Mouse (Mus musculus) intestine, postnatal 0 days (tissue): ENCODE data around the gene Cxcl14. TPM values are rescaled to one million over a fixed set of nuclear protein-coding genes. Genes with fewer than 3 reads are reported as not detected.

Source experiments
- ATAC-seq: fragments of 200-750 bp; cut with Nextera tagmentation; 2 replicates; pipeline ENCODE4 v1.8.0; 2017; ENCODE audit warnings: mild to moderate bottlenecking, moderate TSS enrichment, moderate library complexity
- H3K27ac ChIP-seq: fragments of 300-500 bp; sonication (generic); 2 replicates; pipeline ENCODE4 v1.5.1; 2014; ENCODE audit warnings: mild to moderate bottlenecking, low read depth, low read length, moderate library complexity
- H3K27me3 ChIP-seq: fragments of 300-500 bp; sonication (generic); replicated peaks from 2 replicates; pipeline ENCODE4 v1.6.1; 2014; ENCODE audit warnings: low read length, mixed read lengths; ENCODE audit not compliant: control insufficient read depth, insufficient read depth
- H3K36me3 ChIP-seq: fragments of 300-500 bp; sonication (generic); 2 replicates; pipeline ENCODE4 v1.6.1; 2014; ENCODE audit warnings: mild to moderate bottlenecking, moderate library complexity; ENCODE audit not compliant: control insufficient read depth, insufficient read depth
- H3K4me1 ChIP-seq: fragments of 300-500 bp; sonication (generic); replicated peaks from 2 replicates; pipeline ENCODE4 v1.6.1; 2014; ENCODE audit warnings: antibody characterized with exemption, low read length, mixed read lengths; ENCODE audit not compliant: control insufficient read depth, insufficient read depth
- H3K4me2 ChIP-seq: fragments of 300-500 bp; sonication (generic); replicated peaks from 2 replicates; pipeline ENCODE4 v1.6.1; 2014; ENCODE audit warnings: low read depth, mild to moderate bottlenecking, moderate library complexity
- H3K4me3 ChIP-seq: fragments of 300-500 bp; sonication (generic); 2 replicates; pipeline ENCODE4 v1.5.1; 2014; ENCODE audit warnings: low read depth, low read length
- H3K9ac ChIP-seq: fragments of 300-500 bp; sonication (generic); 2 replicates; pipeline ENCODE4 v1.6.1; 2014; ENCODE audit warnings: mild to moderate bottlenecking, low read depth, low read length
- H3K9me3 ChIP-seq: fragments of 300-500 bp; sonication (generic); 2 replicates; pipeline ENCODE4 v1.6.1; 2016; ENCODE audit warnings: mixed run types; ENCODE audit not compliant: control insufficient read depth
- CTCF ChIP-seq: sonication (generic); IDR thresholded peaks from 2 replicates; pipeline ENCODE4 v1.5.1; 2016; ENCODE audit warnings: low read depth, mild to moderate bottlenecking, control low read depth, antibody characterized with exemption, moderate library complexity
- WGBS: fragments of 180-500 bp; shearing (Covaris S2); extraction: QIAGEN DNeasy Blood & Tissue Kit; methylation state at CpG from one replicate; pipeline ENCODE4 v1.1.7; 2014; 5-methylcytosine and 5-hydroxymethylcytosine counted together
- polyA plus RNA-seq: library from polyadenylated mRNA; unstranded; fragments of >200 nt; fragmentation: Nextera tagmentation; extraction: Ambion mirVana; gene quantifications from 2 replicates; pipeline ENCODE4 v1.2.1, GENCODE M21; 2015

Cxcl14 gene
- polyA plus RNA-seq, 1 experiment from 2014 or later = 19.4 TPM

DNA sequence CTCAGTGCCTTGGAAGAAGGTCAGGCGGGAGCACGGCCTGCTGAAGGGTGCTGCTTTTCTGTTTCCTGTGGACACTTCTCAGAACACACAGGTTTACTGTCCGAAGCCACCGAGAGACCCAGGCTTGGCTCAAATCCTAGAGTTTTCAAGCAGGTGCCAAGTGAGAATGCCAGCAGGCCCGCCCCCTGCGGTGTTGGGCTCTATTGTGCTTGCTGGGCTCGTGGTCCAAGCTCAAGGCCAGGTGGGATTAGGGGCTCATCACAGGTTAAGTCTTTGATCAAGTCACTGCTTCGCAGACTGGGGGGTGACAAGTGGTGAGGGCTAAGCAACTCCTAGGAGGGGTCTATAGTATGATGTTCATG is 289 bp upstream of the Cxcl14 start:
- Histone ChIP-seq H3K9me3 (no peaks in the 10 kb centered on the region), H3K36me3 (no peaks in the 10 kb centered on the region), H3K4me2 (peak overlapping the region; percentile 58), H3K4me3 (peak overlapping the region; percentile 42), H3K27ac (no peak overlapping the region), H3K9ac (no peak overlapping the region), H3K27me3 (peaks cover 41% of the 10 kb centered on the region), H3K4me1 (no peaks in the 10 kb centered on the region)
- WGBS = 9% methylated on average over 8 of the region's 8 CpGs
- TF ChIP-seq CTCF = no peak
- ATAC-seq = no peak

- ATAC-seq = no peak
- 6% methylated on average over 13 of the region's 13 CpGs for WGBS
- H3K27ac ChIP-seq = no peak overlapping the region
These were observed 787 bp downstream of the Cxcl14 start for GRCm38 (mm10) chr13:56295586-56295942.

GRCm38 (mm10) chr13:56294908-56295307 is 1.4 kb downstream of the Cxcl14 start:
- Histone ChIP-seq H3K4me2 (no peak overlapping the region), H3K36me3 (no peaks in the 10 kb centered on the region), H3K4me3 (no peak overlapping the region), H3K27me3 (peaks cover 41% of the 10 kb centered on the region), H3K9ac (no peak overlapping the region), H3K4me1 (no peaks in the 10 kb centered on the region), H3K9me3 (no peaks in the 10 kb centered on the region), H3K27ac (no peak overlapping the region)
- 16% methylated on average over 10 of the region's 10 CpGs for WGBS
- ATAC-seq = no peak
- TF ChIP-seq CTCF = no peak

More at GRCm38 (mm10) chr13:56295586-56295942, 787 bp downstream of the Cxcl14 start:
- Histone ChIP-seq H3K36me3 (no peaks in the 10 kb centered on the region), H3K4me3 (peak overlapping the region; percentile 42), H3K4me2 (peak overlapping the region; percentile 58), H3K9ac (no peak overlapping the region), H3K27me3 (peaks cover 41% of the 10 kb centered on the region), H3K4me1 (no peaks in the 10 kb centered on the region), H3K9me3 (no peaks in the 10 kb centered on the region)
- TF ChIP-seq CTCF = no peak

DNA sequence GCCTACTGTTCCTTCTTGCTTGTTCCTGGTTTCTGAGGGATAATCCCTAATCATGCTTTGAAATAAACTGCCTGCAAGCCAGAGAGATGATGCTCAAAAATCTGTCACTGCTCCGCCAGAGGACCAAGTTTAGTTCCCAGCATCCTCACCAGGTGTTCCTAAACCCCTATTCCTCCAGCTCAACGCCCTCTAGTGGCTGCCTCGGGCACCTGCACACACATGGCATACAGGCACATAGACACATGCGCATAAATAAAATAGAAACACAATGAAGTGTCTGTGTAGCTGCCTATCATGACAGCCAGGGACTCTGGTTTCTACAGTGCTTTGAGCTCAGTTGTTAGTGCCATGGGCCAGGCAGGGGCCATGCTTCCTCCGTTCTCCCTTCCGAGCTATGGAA is 6.4 kb downstream of the Cxcl14 start:
- Histone ChIP-seq H3K36me3 (no peaks in the 10 kb centered on the region), H3K4me1 (no peaks in the 10 kb centered on the region), H3K9me3 (no peaks in the 10 kb centered on the region), H3K4me2 (no peak overlapping the region), H3K27ac (no peak overlapping the region), H3K9ac (no peak overlapping the region), H3K4me3 (no peak overlapping the region), H3K27me3 (peaks cover 15% of the 10 kb centered on the region)
- TF ChIP-seq CTCF = 0 out of 2 replicates have a peak, but pooled peaks have one; percentile 30
- ATAC-seq = no peak
- 78% methylated on average over 6 of the region's 6 CpGs for WGBS

DNA sequence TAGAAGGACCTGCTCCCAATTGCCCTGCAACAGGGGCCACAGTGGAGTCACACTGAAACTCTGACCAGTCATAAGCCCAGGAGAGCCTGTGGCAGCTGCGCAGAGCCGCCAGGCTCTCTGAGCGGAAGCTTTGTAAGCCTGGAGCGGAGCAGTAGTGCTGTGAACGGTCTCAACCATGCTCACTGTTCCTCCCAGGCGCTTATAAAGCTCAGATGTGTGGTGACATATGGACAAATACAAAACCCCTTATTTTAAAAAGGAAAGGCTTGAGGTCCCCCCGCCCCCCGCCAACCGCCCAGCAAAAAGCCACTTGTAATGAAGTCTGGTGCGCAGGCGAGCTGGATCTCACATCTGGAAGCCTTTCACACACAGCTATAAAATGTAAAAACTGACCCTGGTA is 7.1 kb downstream of the Cxcl14 start:
- WGBS = 71% methylated on average over 11 of the region's 11 CpGs
- Histone ChIP-seq H3K36me3 (no peaks in the 10 kb centered on the region), H3K4me1 (no peaks in the 10 kb centered on the region), H3K27me3 (peaks cover 8% of the 10 kb centered on the region), H3K9me3 (no peaks in the 10 kb centered on the region), H3K4me2 (no peak overlapping the region), H3K4me3 (no peak overlapping the region), H3K27ac (no peak overlapping the region), H3K9ac (no peak overlapping the region)
- TF ChIP-seq CTCF = no peak
- ATAC-seq = no peak

GRCm38 (mm10) chr13:56288601-56289000 is 7.8 kb downstream of the Cxcl14 start:
- no peak overlapping the region for H3K4me3 ChIP-seq
- no peak for ATAC-seq
- WGBS = 21% methylated on average over 4 of the region's 4 CpGs
- no peak overlapping the region for H3K9ac ChIP-seq
- no peak overlapping the region for H3K4me2 ChIP-seq
- no peak overlapping the region for H3K27ac ChIP-seq
- TF ChIP-seq CTCF = no peak
- no peaks in the 10 kb centered on the region for H3K4me1 ChIP-seq
- H3K9me3 ChIP-seq = no peaks in the 10 kb centered on the region
- no peaks in the 10 kb centered on the region for H3K36me3 ChIP-seq
- peaks cover 3% of the 10 kb centered on the region for H3K27me3 ChIP-seq

DNA sequence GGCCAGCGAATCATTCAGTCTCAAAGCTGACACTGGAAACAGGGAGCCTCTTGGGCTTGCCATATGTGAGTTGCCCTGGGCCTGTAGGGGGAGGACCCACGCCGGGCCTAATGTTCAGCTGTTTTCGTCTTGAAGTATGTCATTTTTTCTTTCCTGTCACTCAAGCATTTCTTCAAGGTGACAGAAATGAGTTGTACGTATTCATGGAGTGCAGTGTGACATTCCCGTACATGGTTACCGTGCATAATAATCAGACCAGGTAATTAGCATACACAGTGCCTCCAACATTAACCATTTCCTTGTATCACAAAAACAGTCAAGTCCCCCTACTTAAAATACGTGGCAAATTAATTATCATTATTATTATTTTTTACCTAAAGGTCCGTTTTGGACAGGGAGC is 9.3 kb downstream of the Cxcl14 start:
- Histone ChIP-seq H3K9me3 (no peaks in the 10 kb centered on the region), H3K4me2 (no peak overlapping the region), H3K36me3 (no peaks in the 10 kb centered on the region), H3K9ac (no peak overlapping the region), H3K27me3 (no peaks in the 10 kb centered on the region), H3K4me3 (no peak overlapping the region), H3K4me1 (no peaks in the 10 kb centered on the region), H3K27ac (no peak overlapping the region)
- 82% methylated on average over 9 of the region's 9 CpGs for WGBS
- no peak for TF ChIP-seq CTCF
- no peak for ATAC-seq
